Mouse (Mus musculus) spleen, postnatal 4 days (tissue): ENCODE measurements around the gene Pdzd3.

ENCODE experiments used
- DNase-seq, 2 experiments: peaks; one replicate each; pipeline ENCODE4 v3.0.0; 2022; ENCODE audit warnings: low spot score in 2 of 2

Pdzd3 gene

GRCm38 (mm10) chr9:44200458-44200857, 50.8 kb downstream of the Pdzd3 start:
- no peak for DNase-seq

GRCm38 (mm10) chr9:44199580-44199979, 51.7 kb downstream of the Pdzd3 start:
- no peak for DNase-seq

GRCm38 (mm10) chr9:44199166-44199565, 52.1 kb downstream of the Pdzd3 start:
- DNase-seq: no peak
